Mouse (Mus musculus) small intestine, adult 2 months (tissue): Measurements from ENCODE around the gene Adprm.

ENCODE experiments used
- CTCF ChIP-seq: fragments of 200-500 bp; IDR thresholded peaks from 2 replicates; pipeline ENCODE4 v1.5.1; 2012; ENCODE audit warnings: low read depth, mild to moderate bottlenecking, control low read depth, inconsistent platforms, low read length, moderate library complexity, mixed read lengths; ENCODE audit not compliant: insufficient replicate concordance, insufficient read length; ENCODE audit errors: extremely low read depth
- POLR2A ChIP-seq: fragments of 200-500 bp; IDR thresholded peaks from 2 replicates; pipeline ENCODE4 v1.6.1; 2012; ENCODE audit warnings: low read depth, mild to moderate bottlenecking, control low read depth, inconsistent platforms, low read length, moderate library complexity

DNA sequence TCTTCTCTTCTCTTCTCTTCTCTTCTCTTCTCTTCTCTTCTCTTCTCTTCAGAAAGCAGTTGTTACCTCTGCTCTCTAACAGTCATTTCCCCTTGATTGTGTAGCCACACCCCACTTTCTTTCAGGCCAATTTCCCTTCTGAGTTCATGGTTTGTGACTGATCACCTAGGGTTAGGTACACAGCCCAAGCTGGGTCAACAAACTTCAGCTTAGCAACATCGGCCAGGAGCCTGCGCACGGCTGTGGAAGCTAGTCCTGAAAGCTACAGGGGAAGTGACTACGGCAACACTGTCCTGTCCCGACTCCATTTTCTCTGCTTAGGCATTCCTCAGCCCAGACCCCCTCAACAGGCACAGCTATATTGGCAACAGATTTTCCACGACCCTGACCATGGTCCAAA, 7.4 kb downstream of the Adprm start:
- TF ChIP-seq CTCF (no peak), POLR2A (no peak)
